Mouse (Mus musculus) myocyte (in vitro differentiated cells): ENCODE data around the gene Tubgcp4. TPM values are rescaled to one million over a fixed set of nuclear protein-coding genes. Genes with fewer than 3 reads are reported as not detected.

Experiments used
- H3K27me3 ChIP-seq: one replicate; pipeline ENCODE4 v1.6.1; 2011; ENCODE audit not compliant: control insufficient read depth, insufficient read depth, insufficient read length
- H3K36me3 ChIP-seq: one replicate; pipeline ENCODE4 v1.6.1; 2011; ENCODE audit not compliant: control insufficient read depth, insufficient read depth
- H3K4me2 ChIP-seq: one replicate; pipeline ENCODE4 v1.6.1; 2011; ENCODE audit warnings: low read depth, control low read depth
- H3K4me3 ChIP-seq: one replicate; pipeline ENCODE4 v1.5.1; 2011; ENCODE audit warnings: mild to moderate bottlenecking, control low read depth, moderate library complexity
- H3K79me2 ChIP-seq: one replicate; pipeline ENCODE4 v1.6.1; 2011; ENCODE audit not compliant: control insufficient read depth, insufficient read depth
- H3ac ChIP-seq: one replicate; pipeline ENCODE4 v1.6.1; 2011; ENCODE audit not compliant: control insufficient read depth, insufficient read length
- CEBPB ChIP-seq: IDR thresholded peaks from 2 replicates; pipeline ENCODE4 v1.6.1; 2011; ENCODE audit warnings: mild to moderate bottlenecking, moderate library complexity; ENCODE audit not compliant: poor library complexity, insufficient read depth, severe bottlenecking
- E2F4 ChIP-seq: IDR thresholded peaks from one replicate; pipeline ENCODE4 v1.6.1; 2011; ENCODE audit warnings: mild to moderate bottlenecking, control low read depth, moderate library complexity; ENCODE audit not compliant: insufficient read depth
- MAX ChIP-seq: IDR thresholded peaks from one replicate; pipeline ENCODE4 v1.6.1; 2011; ENCODE audit warnings: low read depth, mild to moderate bottlenecking, control low read depth
- MYOD1 ChIP-seq, 3 experiments: IDR thresholded peaks; one replicate each; pipeline ENCODE4 v1.6.1; 2011; ENCODE audit warnings: control low read depth in 2 of 3, low read depth in 2 of 3, mild to moderate bottlenecking in 2 of 3, moderate library complexity in 1 of 3; ENCODE audit not compliant: insufficient read length in 2 of 3, control insufficient read depth in 1 of 3
- MYOG ChIP-seq, 3 experiments: IDR thresholded peaks; one replicate each; pipeline ENCODE4 v1.6.1; 2011; ENCODE audit warnings: control low read depth in 2 of 3, low read depth in 2 of 3, mild to moderate bottlenecking in 2 of 3; ENCODE audit not compliant: insufficient read length in 2 of 3, control insufficient read depth in 1 of 3, insufficient read depth in 1 of 3
- POLR2A ChIP-seq: IDR thresholded peaks from one replicate; pipeline ENCODE4 v1.6.1; 2011; ENCODE audit warnings: low read depth, mild to moderate bottlenecking, control low read depth, moderate library complexity; ENCODE audit not compliant: insufficient read length
- POLR2AphosphoS2 ChIP-seq: IDR thresholded peaks from one replicate; pipeline ENCODE4 v1.6.1; 2011; ENCODE audit warnings: low read depth, control low read depth; ENCODE audit not compliant: insufficient read length
- REST ChIP-seq: IDR thresholded peaks from one replicate; pipeline ENCODE4 v1.6.1; 2011; ENCODE audit warnings: mild to moderate bottlenecking, control low read depth, moderate library complexity; ENCODE audit not compliant: insufficient read depth, insufficient read length
- SRF ChIP-seq: IDR thresholded peaks from one replicate; pipeline ENCODE4 v1.6.1; 2011; ENCODE audit warnings: low read depth; ENCODE audit not compliant: control insufficient read depth, insufficient read length
- TCF12 ChIP-seq: IDR thresholded peaks from one replicate; pipeline ENCODE4 v1.6.1; 2011; ENCODE audit warnings: mild to moderate bottlenecking, control low read depth; ENCODE audit not compliant: poor library complexity, insufficient read depth, severe bottlenecking
- TCF3 ChIP-seq: IDR thresholded peaks from one replicate; pipeline ENCODE4 v1.6.1; 2011; ENCODE audit warnings: low read depth, control low read depth; ENCODE audit not compliant: insufficient read length
- USF1 ChIP-seq: IDR thresholded peaks from one replicate; pipeline ENCODE4 v1.6.1; 2011; ENCODE audit warnings: low read depth, mild to moderate bottlenecking, control low read depth, moderate library complexity
- polyA plus RNA-seq: library from polyadenylated mRNA; unstranded; fragments of >200 nt; fragmentation: generic; extraction: Trizol; gene quantifications from one replicate; pipeline ENCODE4 v1.2.1, GENCODE M21; 2012; ENCODE audit warnings: missing spikeins

The Tubgcp4 gene
- polyA plus RNA-seq, 1 experiment = 12.7 TPM

DNA sequence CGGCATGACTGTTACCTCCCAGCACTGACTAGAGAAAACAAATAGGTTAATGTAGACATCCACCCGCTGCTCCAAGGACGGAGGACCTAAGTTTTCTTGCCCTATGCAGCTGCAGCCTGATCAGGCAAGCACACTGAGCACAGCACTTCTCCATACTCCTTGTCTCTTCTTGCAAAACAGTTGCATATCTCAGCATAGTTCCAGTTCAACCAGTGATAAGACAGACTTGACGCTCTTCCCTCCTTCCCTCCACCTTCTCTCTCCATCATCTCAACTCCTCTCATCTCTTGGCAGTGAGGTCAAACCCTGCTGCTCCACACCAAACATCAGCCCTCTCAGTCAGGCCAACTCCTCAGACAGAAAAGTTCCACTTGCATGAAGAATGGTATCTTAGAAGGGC is 57.7 kb downstream of the Tubgcp4 start:
- no peak overlapping the region for H3ac ChIP-seq
- no peak overlapping the region for H3K4me3 ChIP-seq
- H3K36me3 ChIP-seq = peaks cover 28% of the 10 kb centered on the region

GRCm38 (mm10) chr2:121235460-121236072 is 65.1 kb downstream of the Tubgcp4 start:
- TF ChIP-seq MYOD1 (IDR thresholded peaks at IDR 0.05; ENCODE audit: control insufficient read depth in 1 of 3, insufficient read length in 2 of 3, low read depth in 2 of 3) (no peak), POLR2A (no peak), USF1 (no peak), TCF3 (no peak), REST (no peak), MAX (no peak), CEBPB (no peak)
- Histone ChIP-seq H3K27me3 (no peaks in the 10 kb centered on the region), H3K36me3 (peaks cover 29% of the 10 kb centered on the region), H3K79me2 (no peaks in the 10 kb centered on the region), H3ac (no peak overlapping the region), H3K4me2 (no peak overlapping the region), H3K4me3 (no peak overlapping the region)

More for the DNA sequence above, 57.7 kb downstream of the Tubgcp4 start:
- no peak overlapping the region for H3K4me2 ChIP-seq
- no peak for TF ChIP-seq TCF3
- H3K79me2 ChIP-seq = no peaks in the 10 kb centered on the region
- no peaks in the 10 kb centered on the region for H3K27me3 ChIP-seq

- no peak for TF ChIP-seq MYOD1 (IDR thresholded peaks at IDR 0.05; ENCODE audit: control insufficient read depth in 1 of 3, insufficient read length in 2 of 3, low read depth in 2 of 3)
- no peak for TF ChIP-seq TCF3
- TF ChIP-seq MAX = no peak
- no peak for TF ChIP-seq SRF
- no peak for TF ChIP-seq POLR2A
- no peak for TF ChIP-seq USF1
- TF ChIP-seq MYOG (IDR thresholded peaks at IDR 0.05; ENCODE audit: control insufficient read depth in 1 of 3, insufficient read depth in 1 of 3, insufficient read length in 2 of 3, low read depth in 2 of 3) = no peak
- no peak for TF ChIP-seq REST
- TF ChIP-seq TCF12 = no peak
- no peak for TF ChIP-seq POLR2AphosphoS2
- no peak for TF ChIP-seq CEBPB
- TF ChIP-seq E2F4 = no peak
- peaks cover 23% of the 10 kb centered on the region for H3K36me3 ChIP-seq
- no peak overlapping the region for H3ac ChIP-seq
- H3K27me3 ChIP-seq = no peaks in the 10 kb centered on the region
- no peaks in the 10 kb centered on the region for H3K79me2 ChIP-seq
- no peak overlapping the region for H3K4me3 ChIP-seq
- H3K4me2 ChIP-seq = no peak overlapping the region
Measured at GRCm38 (mm10) chr2:121239426-121239825, 69.0 kb downstream of the Tubgcp4 start.

DNA sequence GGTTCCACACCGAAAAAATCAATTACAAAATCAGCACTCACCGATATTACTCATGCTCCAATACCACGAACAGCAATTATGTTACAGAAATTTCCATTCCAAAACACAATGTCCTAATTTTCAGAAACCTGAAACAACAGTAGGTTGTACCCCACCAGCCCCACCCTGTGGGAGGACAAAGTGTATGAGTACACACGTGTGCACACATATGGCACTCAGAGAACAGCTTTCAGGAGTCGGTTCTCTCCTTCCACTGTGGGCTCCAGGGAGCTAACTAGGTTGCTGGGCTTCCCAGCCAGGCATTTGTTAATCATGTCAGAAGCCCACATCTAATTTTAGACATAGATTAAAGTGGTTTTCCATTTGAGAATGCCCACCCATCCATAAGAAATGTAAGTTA is 73.6 kb downstream of the Tubgcp4 start:
- Histone ChIP-seq H3K4me2 (no peak overlapping the region), H3ac (no peak overlapping the region), H3K36me3 (peaks cover 31% of the 10 kb centered on the region), H3K79me2 (no peaks in the 10 kb centered on the region), H3K27me3 (no peaks in the 10 kb centered on the region), H3K4me3 (no peak overlapping the region)
- no peak for TF ChIP-seq TCF12

Other genes with a start within 250 kb of the Tubgcp4 start
- 5.8 TPM for gene Ubr1, start 199.9 kb upstream of the Tubgcp4 start, polyA plus RNA-seq
- gene Tmem62, start 193.6 kb upstream of the Tubgcp4 start, polyA plus RNA-seq = 11.3 TPM
- 48.4 TPM for gene Ccndbp1, start 162.3 kb upstream of the Tubgcp4 start, polyA plus RNA-seq
- not detected for gene Epb42, start 133.6 kb upstream of the Tubgcp4 start, polyA plus RNA-seq
- gene Tgm5, start 84.8 kb upstream of the Tubgcp4 start, polyA plus RNA-seq = 0.54 TPM
- gene Tgm7, start 60.9 kb upstream of the Tubgcp4 start, polyA plus RNA-seq = not detected
- gene Adal, start 30.2 kb upstream of the Tubgcp4 start, polyA plus RNA-seq = 1.5 TPM
- 2.9 TPM for gene Lcmt2, start 30.0 kb upstream of the Tubgcp4 start, polyA plus RNA-seq
- gene Zscan29, start 471 bp downstream of the Tubgcp4 start, polyA plus RNA-seq = 3.2 TPM
- 22.7 TPM for gene Trp53bp1, start 100.8 kb downstream of the Tubgcp4 start, polyA plus RNA-seq
- gene Map1a, start 118.9 kb downstream of the Tubgcp4 start, polyA plus RNA-seq = 40.7 TPM
- 7.2 TPM for gene Ppip5k1, start 184.7 kb downstream of the Tubgcp4 start, polyA plus RNA-seq
- not detected for gene Ckmt1, start 187.1 kb downstream of the Tubgcp4 start, polyA plus RNA-seq
- not detected for gene Strc, start 216.5 kb downstream of the Tubgcp4 start, polyA plus RNA-seq
- gene Pdia3, start 243.1 kb downstream of the Tubgcp4 start, polyA plus RNA-seq = 130 TPM
- gene Catsper2, start 243.1 kb downstream of the Tubgcp4 start, polyA plus RNA-seq = 1.5 TPM